Mouse (Mus musculus): ENCODE measurements around the gene Snx8.

The Snx8 gene

GRCm38 (mm10) chr5:140388588-140389576, at the start of gene Snx8:
Gene Snx8, minus strand, starts transcription at chr5:140389262.
- peak; percentile 98 for DNase-seq (ENCODE audit: inconsistent ontology term)

GRCm38 (mm10) chr5:140425016-140425783, 36.1 kb upstream of the Snx8 start:
- DNase-seq (ENCODE audit: inconsistent ontology term): no peak

GRCm38 (mm10) chr5:140420616-140421015, 31.6 kb upstream of the Snx8 start:
- DNase-seq (ENCODE audit: inconsistent ontology term): no peak

GRCm38 (mm10) chr5:140419442-140420080, 30.5 kb upstream of the Snx8 start:
- DNase-seq (ENCODE audit: inconsistent ontology term): no peak

- DNase-seq (ENCODE audit: inconsistent ontology term): peak; percentile 98
Observed at GRCm38 (mm10) chr5:140418489-140419441, 29.7 kb upstream of the Snx8 start, which contains the start of gene Eif3b. Gene Eif3b, plus strand, starts transcription at chr5:140419328.

- DNase-seq (ENCODE audit: inconsistent ontology term): no peak
Observed at GRCm38 (mm10) chr5:140418106-140418488, 29.0 kb upstream of the Snx8 start.

- no peak for DNase-seq (ENCODE audit: inconsistent ontology term)
Observed at GRCm38 (mm10) chr5:140414647-140415046, 25.6 kb upstream of the Snx8 start.

GRCm38 (mm10) chr5:140411339-140411738, 22.3 kb upstream of the Snx8 start:
- DNase-seq (ENCODE audit: inconsistent ontology term): peak; percentile 40

GRCm38 (mm10) chr5:140408801-140409200, 19.7 kb upstream of the Snx8 start:
- DNase-seq (ENCODE audit: inconsistent ontology term): no peak

GRCm38 (mm10) chr5:140406666-140407065, 17.6 kb upstream of the Snx8 start:
- no peak for DNase-seq (ENCODE audit: inconsistent ontology term)

GRCm38 (mm10) chr5:140405126-140405525, 16.1 kb upstream of the Snx8 start:
- no peak for DNase-seq (ENCODE audit: inconsistent ontology term)

GRCm38 (mm10) chr5:140402640-140403270, 13.7 kb upstream of the Snx8 start:
- no peak for DNase-seq (ENCODE audit: inconsistent ontology term)

- DNase-seq (ENCODE audit: inconsistent ontology term): no peak
Observed at GRCm38 (mm10) chr5:140396166-140396940, 7.3 kb upstream of the Snx8 start.

GRCm38 (mm10) chr5:140392701-140393100, 3.6 kb upstream of the Snx8 start:
- no peak for DNase-seq (ENCODE audit: inconsistent ontology term)

GRCm38 (mm10) chr5:140391981-140392380, 2.9 kb upstream of the Snx8 start:
- no peak for DNase-seq (ENCODE audit: inconsistent ontology term)

- no peak for DNase-seq (ENCODE audit: inconsistent ontology term)
Observed at GRCm38 (mm10) chr5:140391435-140391834, 2.4 kb upstream of the Snx8 start.

- no peak for DNase-seq (ENCODE audit: inconsistent ontology term)
Observed at GRCm38 (mm10) chr5:140389647-140390046, 585 bp upstream of the Snx8 start.

GRCm38 (mm10) chr5:140387816-140388510, 1.1 kb downstream of the Snx8 start:
- DNase-seq (ENCODE audit: inconsistent ontology term): no peak

GRCm38 (mm10) chr5:140387236-140387635, 1.8 kb downstream of the Snx8 start:
- DNase-seq (ENCODE audit: inconsistent ontology term): no peak

All from Muller cell, postnatal 12 days (primary cell).